Mouse (Mus musculus) effector memory CD4-positive, alpha-beta T cell, adult 5 months (primary cell): Measurements from ENCODE around the gene Kazald1. TPM values are rescaled to one million over a fixed set of nuclear protein-coding genes. Genes with fewer than 3 reads are reported as not detected.

Source experiments
- polyA plus RNA-seq: library from polyadenylated mRNA; unstranded; fragments of 100-300 nt; shearing (Covaris generic); gene quantifications from one replicate; pipeline ENCODE4 v1.2.1, GENCODE M21; 2017

Gene Kazald1
- polyA plus RNA-seq: 0.36 TPM

DNA sequence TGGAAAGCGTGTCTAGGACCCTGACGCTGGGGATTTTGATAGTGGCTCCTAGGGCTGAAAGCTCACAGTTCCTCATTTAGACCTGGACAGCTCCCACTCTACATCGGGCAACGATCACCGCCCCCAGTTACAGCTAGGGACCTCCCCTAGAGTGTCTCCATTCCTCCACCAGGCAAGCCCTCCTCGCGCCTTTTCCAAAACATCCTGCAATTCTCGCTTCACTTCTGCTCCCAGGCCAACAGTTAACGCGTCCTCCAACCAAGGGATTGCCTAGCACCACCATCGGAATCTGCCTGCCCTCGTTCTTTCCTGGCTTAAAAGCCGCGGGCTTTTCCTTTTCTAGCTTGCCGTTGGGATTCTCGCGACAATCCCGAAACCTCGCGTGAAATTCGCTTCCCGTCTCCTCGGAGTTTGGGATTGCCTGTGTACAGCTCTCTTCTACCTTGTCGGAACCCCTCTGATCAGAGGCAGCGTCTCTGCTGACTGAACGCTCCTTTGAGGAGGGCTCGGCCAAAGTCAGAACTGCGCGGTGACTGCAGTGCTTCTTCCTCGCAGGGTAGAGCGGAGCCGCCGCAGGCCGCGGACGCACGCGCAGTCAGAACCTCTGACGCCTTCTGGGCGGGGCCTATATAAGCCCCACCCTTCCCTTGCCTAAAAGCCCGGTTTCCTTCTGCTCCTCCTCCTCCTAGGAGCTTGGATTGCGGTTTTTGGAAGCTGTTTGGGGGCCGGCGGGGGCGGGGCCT lies at the start of gene Kazald1:
Kazald1 (plus strand) TSS at position 662 of the 743 bp plus-strand sequence.

DNA sequence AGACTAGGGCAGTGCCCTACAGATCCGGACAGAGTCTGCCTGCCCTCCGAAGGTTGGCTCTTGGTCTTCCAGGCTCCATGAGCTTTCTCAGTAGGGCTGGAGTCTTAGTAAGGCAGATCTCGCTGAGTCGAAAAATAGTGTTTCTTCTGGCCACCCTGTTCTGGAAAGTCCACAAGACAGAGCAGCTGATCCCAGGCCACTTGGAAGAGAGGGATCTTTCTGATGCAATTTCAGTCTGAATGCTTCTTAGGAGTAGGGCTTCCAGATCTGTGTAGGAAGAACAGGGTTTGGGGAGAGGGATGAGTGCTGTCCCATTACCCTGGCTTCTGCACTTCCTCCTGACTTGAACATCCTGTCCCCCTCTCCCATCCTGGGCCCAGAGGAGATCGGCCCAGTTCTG lies 29.4 kb upstream of the Kazald1 start, which contains the start of gene Pdzd7:
Pdzd7 (minus strand) TSS at position 67 of the 400 bp plus-strand sequence.

DNA sequence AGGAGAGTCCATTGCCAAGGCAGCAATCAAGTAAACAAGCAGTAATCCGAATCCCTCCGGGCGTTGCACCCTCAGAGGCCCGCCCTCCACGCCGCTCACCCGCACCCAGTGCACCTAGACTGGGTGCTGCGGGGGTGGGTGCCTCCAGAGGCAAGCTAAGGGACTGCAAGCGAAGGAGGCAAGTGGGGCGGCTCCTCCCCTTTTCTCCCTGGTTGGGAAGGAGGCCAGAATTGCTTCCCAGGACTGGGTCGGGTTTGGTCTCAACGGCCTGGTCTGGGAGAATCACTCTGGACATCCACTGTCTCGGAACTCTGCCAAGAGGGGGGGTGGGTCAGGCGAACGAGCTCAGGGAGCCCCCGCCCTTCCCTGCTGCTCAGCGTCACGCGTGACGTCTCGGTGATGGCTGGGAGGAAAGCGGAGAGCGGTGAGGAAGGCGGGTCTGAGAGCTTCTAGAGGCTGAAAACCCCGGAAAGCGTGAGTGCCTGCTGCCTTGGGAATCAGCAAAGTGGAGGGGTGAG lies 27.6 kb upstream of the Kazald1 start, which contains the start of gene Sfxn3:
Sfxn3 (plus strand) TSS at position 87 of the 518 bp plus-strand sequence.

Other genes starting within 250 kb of the Kazald1 start
- gene Slf2, start 144.1 kb upstream of the Kazald1 start, polyA plus RNA-seq: 34.3 TPM
- not detected for gene Sema4g, start 86.1 kb upstream of the Kazald1 start, polyA plus RNA-seq
- 7.0 TPM for gene Twnk, start 69.6 kb upstream of the Kazald1 start, polyA plus RNA-seq
- gene Mrpl43, start 68.8 kb upstream of the Kazald1 start, polyA plus RNA-seq: 31.6 TPM
- 3.9 TPM for gene Lzts2, start 60.8 kb upstream of the Kazald1 start, polyA plus RNA-seq
- not detected for gene Pdzd7, start 29.5 kb upstream of the Kazald1 start, polyA plus RNA-seq
- gene Sfxn3, start 27.7 kb upstream of the Kazald1 start, polyA plus RNA-seq: 52.3 TPM
- not detected for gene Tlx1, start 75.4 kb downstream of the Kazald1 start, polyA plus RNA-seq
- not detected for gene Lbx1, start 160.6 kb downstream of the Kazald1 start, polyA plus RNA-seq